Mouse (Mus musculus) erythroblast, embryonic 14.5 days (primary cell): ENCODE results near the gene Ap4e1. TPM values are rescaled to one million over a fixed set of nuclear protein-coding genes. Genes with fewer than 3 reads are reported as not detected.

Source experiments
- H3K27me3 ChIP-seq: 2 replicates; pipeline ENCODE4 v1.6.1; 2012; ENCODE audit warnings: inconsistent platforms; ENCODE audit not compliant: control insufficient read depth
- H3K36me3 ChIP-seq: 2 replicates; pipeline ENCODE4 v1.6.1; 2012; ENCODE audit warnings: mild to moderate bottlenecking, inconsistent platforms; ENCODE audit not compliant: control insufficient read depth
- H3K4me1 ChIP-seq: 2 replicates; pipeline ENCODE4 v1.6.1; 2012; ENCODE audit warnings: inconsistent platforms; ENCODE audit not compliant: control insufficient read depth
- H3K4me3 ChIP-seq: replicated peaks from 2 replicates; pipeline ENCODE3; 2012; ENCODE audit warnings: moderate library complexity, mild to moderate bottlenecking, inconsistent platforms
- H3K9me3 ChIP-seq: 2 replicates; pipeline ENCODE4 v1.6.1; 2012; ENCODE audit warnings: low read length, inconsistent platforms, mixed read lengths; ENCODE audit not compliant: control insufficient read depth
- GATA1 ChIP-seq: IDR thresholded peaks from 2 replicates; pipeline ENCODE4 v1.6.1; 2012; ENCODE audit warnings: low read length, inconsistent platforms, mixed read lengths
- TAL1 ChIP-seq: IDR thresholded peaks from 3 replicates; pipeline ENCODE4 v1.6.1; 2012; ENCODE audit warnings: low read length, inconsistent platforms, mixed read lengths
- polyA plus RNA-seq: library from polyadenylated mRNA; stranded (reverse); fragments of >175 nt; gene quantifications from 2 replicates; pipeline ENCODE4 v1.2.3, GENCODE M21; 2012

The Ap4e1 gene
- polyA plus RNA-seq, 1 experiment: 0.08 TPM

GRCm38 (mm10) chr2:127092000-127092399 lies 83.5 kb downstream of the Ap4e1 start:
- Histone ChIP-seq H3K9me3 (no peaks in the 10 kb centered on the region), H3K4me1 (no peaks in the 10 kb centered on the region), H3K4me3 (no peak overlapping the region), H3K27me3 (no peaks in the 10 kb centered on the region), H3K36me3 (peaks cover 59% of the 10 kb centered on the region)
- no peak for TF ChIP-seq GATA1
- TF ChIP-seq TAL1: no peak

- Histone ChIP-seq H3K27me3 (no peaks in the 10 kb centered on the region), H3K36me3 (peaks cover 100% of the 10 kb centered on the region)
- no peak for TF ChIP-seq GATA1
- TF ChIP-seq TAL1: no peak
Observed at GRCm38 (mm10) chr2:127108986-127109385, 100.5 kb downstream of the Ap4e1 start.

More at GRCm38 (mm10) chr2:127108986-127109385, 100.5 kb downstream of the Ap4e1 start:
- Histone ChIP-seq H3K9me3 (no peaks in the 10 kb centered on the region), H3K4me1 (no peaks in the 10 kb centered on the region), H3K4me3 (no peak overlapping the region)

Other genes starting within 250 kb of the Ap4e1 start
- 0.02 TPM in 1 of 2 replicates, not detected in the other for gene Usp50, start 225.2 kb upstream of the Ap4e1 start, polyA plus RNA-seq
- gene Trpm7, start 132.5 kb upstream of the Ap4e1 start, polyA plus RNA-seq: 0.11 and 0.33 TPM in 2 replicates
- 0.07 and 0.08 TPM in 2 replicates for gene Sppl2a, start 75.5 kb upstream of the Ap4e1 start, polyA plus RNA-seq
- gene Blvra, start 61.9 kb downstream of the Ap4e1 start, polyA plus RNA-seq: 1.3 and 1.7 TPM in 2 replicates
- 3.9 and 6.2 TPM in 2 replicates for gene Ncaph, start 125.2 kb downstream of the Ap4e1 start, polyA plus RNA-seq
- 0.47 and 0.61 TPM in 2 replicates for gene Itpripl1, start 134.7 kb downstream of the Ap4e1 start, polyA plus RNA-seq
- not detected in 2 replicates for gene 1810024B03Rik, start 199.6 kb downstream of the Ap4e1 start, polyA plus RNA-seq
- gene Snrnp200, start 199.7 kb downstream of the Ap4e1 start, polyA plus RNA-seq: 0.90 and 0.97 TPM in 2 replicates
- gene Ciao1, start 239.1 kb downstream of the Ap4e1 start, polyA plus RNA-seq: 2.2 and 3.3 TPM in 2 replicates
- gene Tmem127, start 239.2 kb downstream of the Ap4e1 start, polyA plus RNA-seq: 1.6 and 1.9 TPM in 2 replicates